Mouse (Mus musculus) cerebellum, adult 2 months (tissue): Measurements from ENCODE around the gene Wdr20rt.

Experiments used
- CTCF ChIP-seq: fragments of 200-500 bp; IDR thresholded peaks from 2 replicates; pipeline ENCODE4 v1.5.1; 2011; ENCODE audit warnings: low read depth, mild to moderate bottlenecking, control low read depth, low read length, moderate library complexity, borderline replicate concordance; ENCODE audit not compliant: insufficient read depth
- POLR2A ChIP-seq: fragments of 200-500 bp; IDR thresholded peaks from 2 replicates; pipeline ENCODE4 v1.6.1; 2011; ENCODE audit warnings: low read length, control low read depth, borderline replicate concordance; ENCODE audit not compliant: insufficient read depth

GRCm38 (mm10) chr12:65194003-65194530 is 31.2 kb upstream of the Wdr20rt start:
- TF ChIP-seq CTCF (no peak), POLR2A (no peak)
